Mouse (Mus musculus): ENCODE data around the gene Spats1.

DNA sequence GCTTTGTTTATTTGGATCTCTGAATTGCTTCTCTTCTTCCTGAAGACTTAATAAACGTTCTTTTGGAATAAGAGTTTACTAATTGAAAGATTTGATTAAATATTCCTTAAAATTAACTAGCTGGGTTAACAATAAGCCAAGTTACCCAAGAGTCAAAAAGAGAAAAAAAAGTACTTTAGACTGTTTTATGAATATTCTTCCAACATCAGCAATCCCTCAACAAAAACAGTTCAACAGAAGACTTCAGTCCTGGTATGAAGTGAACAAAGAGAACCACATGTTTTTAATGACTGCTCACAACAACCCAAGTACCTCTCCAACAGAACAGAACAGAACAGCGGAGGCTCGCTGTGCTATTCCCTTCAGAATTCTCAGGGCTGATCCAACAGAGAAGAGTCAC is 72.6 kb downstream of the Spats1 start:
- TF ChIP-seq GATA1 (IDR thresholded peaks at IDR 0.05; ENCODE audit: low read length) (no peak), TAL1 (IDR thresholded peaks at IDR 0.05; ENCODE audit: low read length) (no peak)

Data from erythroblast, embryonic 14.5 days (primary cell).